Mouse (Mus musculus) heart, adult 2 months (tissue): ENCODE data around the gene A130010J15Rik.

Experiments used
- CTCF ChIP-seq: fragments of 200-600 bp; IDR thresholded peaks from 2 replicates; pipeline ENCODE4 v1.8.1; 2022; ENCODE audit warnings: antibody characterized with exemption, mild to moderate bottlenecking, moderate library complexity
- EP300 ChIP-seq: fragments of 200-500 bp; IDR thresholded peaks from 2 replicates; pipeline ENCODE4 v1.6.1; 2011; ENCODE audit warnings: low read depth, low read length, control low read depth; ENCODE audit not compliant: insufficient read depth
- POLR2A ChIP-seq: fragments of 200-500 bp; IDR thresholded peaks from 2 replicates; pipeline ENCODE4 v1.6.1; 2011; ENCODE audit warnings: mild to moderate bottlenecking, low read depth, low read length, control low read depth; ENCODE audit not compliant: insufficient read depth

GRCm38 (mm10) chr1:193220408-193220807 lies 52.6 kb downstream of the A130010J15Rik start:
- TF ChIP-seq CTCF = no peak
- no peak for TF ChIP-seq POLR2A
- no peak for TF ChIP-seq EP300
